Mouse (Mus musculus): ENCODE results near the gene Pofut2. TPM values are rescaled to one million over a fixed set of nuclear protein-coding genes. Genes with fewer than 3 reads are reported as not detected.
A peak's percentile ranks its signal among the peaks of the same experiment; 100 is the strongest.

Gene Pofut2
- polyA plus RNA-seq, 1 experiment: 45.9 TPM

GRCm38 (mm10) chr10:77222963-77223552, 36.0 kb upstream of the Pofut2 start:
- H3K36me3 ChIP-seq (ENCODE audit: control insufficient read depth, insufficient read depth, low read length): no peaks in the 10 kb centered on the region
- no peak overlapping the region for H3K27ac ChIP-seq (ENCODE audit: insufficient read depth, low read depth, low read length)
- 93% methylated on average over 11 of the region's 11 CpGs for WGBS
- no peak for DNase-seq
- H3K27me3 ChIP-seq (replicated peaks; ENCODE audit: control insufficient read depth, insufficient read depth, low read length): no peaks in the 10 kb centered on the region
- TF ChIP-seq CTCF (conservative IDR thresholded peaks at IDR 0.05; ENCODE audit: insufficient read depth, insufficient read length, low read depth, low read length) (no peak), POLR2A (IDR thresholded peaks at IDR 0.05; ENCODE audit: low read depth, low read length) (no peak)
- peaks cover 8% of the 10 kb centered on the region for H3K4me1 ChIP-seq (ENCODE audit: control insufficient read depth, insufficient read depth, low read length)
- H3K4me3 ChIP-seq (ENCODE audit: insufficient read depth, low read depth, low read length): no peak overlapping the region

- no peak overlapping the region for H3K27ac ChIP-seq (ENCODE audit: insufficient read depth, low read depth, low read length)
- no peak overlapping the region for H3K4me3 ChIP-seq (ENCODE audit: insufficient read depth, low read depth, low read length)
- WGBS: 96% methylated on average over 4 of the region's 4 CpGs
- H3K36me3 ChIP-seq (ENCODE audit: control insufficient read depth, insufficient read depth, low read length): no peaks in the 10 kb centered on the region
- TF ChIP-seq CTCF (conservative IDR thresholded peaks at IDR 0.05; ENCODE audit: insufficient read depth, insufficient read length, low read depth, low read length) (no peak), POLR2A (IDR thresholded peaks at IDR 0.05; ENCODE audit: low read depth, low read length) (no peak)
- no peak for DNase-seq
- no peaks in the 10 kb centered on the region for H3K27me3 ChIP-seq (replicated peaks; ENCODE audit: control insufficient read depth, insufficient read depth, low read length)
- peaks cover 8% of the 10 kb centered on the region for H3K4me1 ChIP-seq (ENCODE audit: control insufficient read depth, insufficient read depth, low read length)
Measured at GRCm38 (mm10) chr10:77224390-77224789, 34.6 kb upstream of the Pofut2 start.

GRCm38 (mm10) chr10:77225414-77225813, 33.6 kb upstream of the Pofut2 start:
- Histone ChIP-seq H3K4me3 (ENCODE audit: insufficient read depth, low read depth, low read length) (no peak overlapping the region), H3K36me3 (ENCODE audit: control insufficient read depth, insufficient read depth, low read length) (no peaks in the 10 kb centered on the region), H3K27me3 (replicated peaks; ENCODE audit: control insufficient read depth, insufficient read depth, low read length) (no peaks in the 10 kb centered on the region), H3K4me1 (ENCODE audit: control insufficient read depth, insufficient read depth, low read length) (peaks cover 8% of the 10 kb centered on the region), H3K27ac (ENCODE audit: insufficient read depth, low read depth, low read length) (no peak overlapping the region)
- peak; percentile 33 for DNase-seq
- no peak for TF ChIP-seq CTCF (conservative IDR thresholded peaks at IDR 0.05; ENCODE audit: insufficient read depth, insufficient read length, low read depth, low read length)
- no peak for TF ChIP-seq POLR2A (IDR thresholded peaks at IDR 0.05; ENCODE audit: low read depth, low read length)
- WGBS: 57% methylated on average over 9 of the region's 9 CpGs

GRCm38 (mm10) chr10:77225995-77226688, 32.9 kb upstream of the Pofut2 start:
- H3K36me3 ChIP-seq (ENCODE audit: control insufficient read depth, insufficient read depth, low read length): no peaks in the 10 kb centered on the region
- no peak overlapping the region for H3K4me3 ChIP-seq (ENCODE audit: insufficient read depth, low read depth, low read length)
- no peak overlapping the region for H3K27ac ChIP-seq (ENCODE audit: insufficient read depth, low read depth, low read length)
- no peaks in the 10 kb centered on the region for H3K27me3 ChIP-seq (replicated peaks; ENCODE audit: control insufficient read depth, insufficient read depth, low read length)
- TF ChIP-seq POLR2A (IDR thresholded peaks at IDR 0.05; ENCODE audit: low read depth, low read length) (no peak), CTCF (conservative IDR thresholded peaks at IDR 0.05; ENCODE audit: insufficient read depth, insufficient read length, low read depth, low read length) (no peak)
- WGBS: 94% methylated on average over 8 of the region's 8 CpGs
- peaks cover 4% of the 10 kb centered on the region for H3K4me1 ChIP-seq (ENCODE audit: control insufficient read depth, insufficient read depth, low read length)
- no peak for DNase-seq

GRCm38 (mm10) chr10:77226691-77227367, 32.2 kb upstream of the Pofut2 start:
- WGBS: 80% methylated on average over 8 of the region's 8 CpGs
- Histone ChIP-seq H3K36me3 (ENCODE audit: control insufficient read depth, insufficient read depth, low read length) (no peaks in the 10 kb centered on the region), H3K27me3 (replicated peaks; ENCODE audit: control insufficient read depth, insufficient read depth, low read length) (no peaks in the 10 kb centered on the region), H3K4me1 (ENCODE audit: control insufficient read depth, insufficient read depth, low read length) (no peaks in the 10 kb centered on the region), H3K4me3 (ENCODE audit: insufficient read depth, low read depth, low read length) (no peak overlapping the region), H3K27ac (ENCODE audit: insufficient read depth, low read depth, low read length) (no peak overlapping the region)
- DNase-seq: no peak
- TF ChIP-seq POLR2A (IDR thresholded peaks at IDR 0.05; ENCODE audit: low read depth, low read length) (no peak), CTCF (conservative IDR thresholded peaks at IDR 0.05; ENCODE audit: insufficient read depth, insufficient read length, low read depth, low read length) (no peak)

GRCm38 (mm10) chr10:77227368-77227723, 31.7 kb upstream of the Pofut2 start:
- WGBS: 80% methylated on average over 6 of the region's 6 CpGs

More at GRCm38 (mm10) chr10:77227368-77227723, 31.7 kb upstream of the Pofut2 start:
- Histone ChIP-seq H3K27ac (ENCODE audit: insufficient read depth, low read depth, low read length) (no peak overlapping the region), H3K4me1 (ENCODE audit: control insufficient read depth, insufficient read depth, low read length) (no peaks in the 10 kb centered on the region), H3K27me3 (replicated peaks; ENCODE audit: control insufficient read depth, insufficient read depth, low read length) (no peaks in the 10 kb centered on the region), H3K4me3 (ENCODE audit: insufficient read depth, low read depth, low read length) (no peak overlapping the region), H3K36me3 (ENCODE audit: control insufficient read depth, insufficient read depth, low read length) (no peaks in the 10 kb centered on the region)
- TF ChIP-seq POLR2A (IDR thresholded peaks at IDR 0.05; ENCODE audit: low read depth, low read length) (no peak), CTCF (conservative IDR thresholded peaks at IDR 0.05; ENCODE audit: insufficient read depth, insufficient read length, low read depth, low read length) (no peak)
- DNase-seq: no peak

All from kidney, adult 2 months (tissue).